Mouse (Mus musculus): ENCODE results near the gene Tnk2. TPM values are rescaled to one million over a fixed set of nuclear protein-coding genes. Genes with fewer than 3 reads are reported as not detected.

Gene Tnk2
- polyA plus RNA-seq, 1 experiment, result 35.0 TPM

GRCm38 (mm10) chr16:32728730-32729129 lies 85.1 kb downstream of the Tnk2 start:
- TF ChIP-seq MYOG (IDR thresholded peaks at IDR 0.05; ENCODE audit: control insufficient read depth in 1 of 3, insufficient read depth in 1 of 3, insufficient read length in 2 of 3, low read depth in 2 of 3), result no peak
- no peak for TF ChIP-seq SRF (IDR thresholded peaks at IDR 0.05; ENCODE audit: control insufficient read depth, insufficient read length, low read depth)
- no peak for TF ChIP-seq TCF12 (IDR thresholded peaks at IDR 0.05; ENCODE audit: insufficient read depth, poor library complexity, severe bottlenecking)
- no peak for TF ChIP-seq REST (IDR thresholded peaks at IDR 0.05; ENCODE audit: insufficient read depth, insufficient read length)
- no peak for TF ChIP-seq E2F4 (IDR thresholded peaks at IDR 0.05; ENCODE audit: insufficient read depth)
- TF ChIP-seq POLR2AphosphoS2 (IDR thresholded peaks at IDR 0.05; ENCODE audit: insufficient read length, low read depth), result no peak
- TF ChIP-seq USF1 (IDR thresholded peaks at IDR 0.05; ENCODE audit: low read depth), result no peak
- TF ChIP-seq TCF3 (IDR thresholded peaks at IDR 0.05; ENCODE audit: insufficient read length, low read depth), result no peak
- TF ChIP-seq POLR2A (IDR thresholded peaks at IDR 0.05; ENCODE audit: insufficient read length, low read depth), result no peak
- TF ChIP-seq CEBPB (IDR thresholded peaks at IDR 0.05; ENCODE audit: insufficient read depth, poor library complexity, severe bottlenecking), result no peak
- Histone ChIP-seq H3K4me3 (no peak overlapping the region), H3K4me2 (ENCODE audit: low read depth) (no peak overlapping the region), H3K36me3 (ENCODE audit: control insufficient read depth, insufficient read depth) (no peaks in the 10 kb centered on the region), H3K27me3 (ENCODE audit: control insufficient read depth, insufficient read depth, insufficient read length) (no peaks in the 10 kb centered on the region), H3K79me2 (ENCODE audit: control insufficient read depth, insufficient read depth) (no peaks in the 10 kb centered on the region), H3ac (ENCODE audit: control insufficient read depth, insufficient read length) (no peak overlapping the region)

Other genes starting within 250 kb of the Tnk2 start
- 0.04 TPM for gene Tm4sf19, start 243.4 kb upstream of the Tnk2 start, polyA plus RNA-seq (2012; fragmentation: generic; extraction: Trizol)
- gene Tctex1d2, start 224.2 kb upstream of the Tnk2 start, polyA plus RNA-seq (2012; fragmentation: generic; extraction: Trizol), result 12.7 TPM
- gene Pcyt1a, start 213.0 kb upstream of the Tnk2 start, polyA plus RNA-seq (2012; fragmentation: generic; extraction: Trizol), result 23.8 TPM
- gene Slc51a, start 156.0 kb upstream of the Tnk2 start, polyA plus RNA-seq (2012; fragmentation: generic; extraction: Trizol), result 0.28 TPM
- gene Zdhhc19, start 147.6 kb upstream of the Tnk2 start, polyA plus RNA-seq (2012; fragmentation: generic; extraction: Trizol), result not detected
- 55.4 TPM for gene Tfrc, start 35.0 kb upstream of the Tnk2 start, polyA plus RNA-seq (2012; fragmentation: generic; extraction: Trizol)
- 0.12 TPM for gene Muc4, start 92.0 kb downstream of the Tnk2 start, polyA plus RNA-seq (2012; fragmentation: generic; extraction: Trizol)
- 0.01 TPM for gene Muc20, start 153.6 kb downstream of the Tnk2 start, polyA plus RNA-seq (2012; fragmentation: generic; extraction: Trizol)
- not detected for gene Smbd1, start 166.6 kb downstream of the Tnk2 start, polyA plus RNA-seq (2012; fragmentation: generic; extraction: Trizol)
- 39.8 TPM for gene Fyttd1, start 233.6 kb downstream of the Tnk2 start, polyA plus RNA-seq (2012; fragmentation: generic; extraction: Trizol)
- 34.0 TPM for gene Rubcn, start 233.9 kb downstream of the Tnk2 start, polyA plus RNA-seq (2012; fragmentation: generic; extraction: Trizol)

Data from myocyte (in vitro differentiated cells).